Mouse (Mus musculus) heart, embryonic 14.5 days (tissue): ENCODE data around the gene Mast4. TPM values are rescaled to one million over a fixed set of nuclear protein-coding genes. Genes with fewer than 3 reads are reported as not detected.

Experiments
- ATAC-seq: fragments of 200-750 bp; cut with Nextera tagmentation; 2 replicates; pipeline ENCODE4 v1.8.0; 2017; ENCODE audit warnings: low read depth, moderate TSS enrichment; ENCODE audit not compliant: insufficient number of reproducible peaks, insufficient read depth, low FRiP score
- H3K27ac ChIP-seq, 2 experiments: fragments of 200-500 bp in 1 of 2; fragments of 300-500 bp in 1 of 2; sonication (generic) in 1 of 2; replicated peaks in 1 of 2; 2 replicates each; pipeline ENCODE4 v1.5.1; 2012 to 2014; ENCODE audit warnings: low read depth in 2 of 2, low read length in 2 of 2, control low read depth in 1 of 2, mild to moderate bottlenecking in 1 of 2, mixed read lengths in 1 of 2; ENCODE audit not compliant: control insufficient read depth in 1 of 2, insufficient read depth in 1 of 2
- H3K27me3 ChIP-seq: fragments of 300-500 bp; sonication (generic); 2 replicates; pipeline ENCODE4 v1.6.1; 2014; ENCODE audit warnings: mild to moderate bottlenecking, low read length, control low read depth; ENCODE audit not compliant: control insufficient read depth, insufficient read depth
- H3K36me3 ChIP-seq: fragments of 300-500 bp; sonication (generic); 2 replicates; pipeline ENCODE4 v1.6.1; 2014; ENCODE audit warnings: mild to moderate bottlenecking, control low read depth, low read length, mixed read lengths; ENCODE audit not compliant: control insufficient read depth, insufficient read depth
- H3K4me1 ChIP-seq, 2 experiments: fragments of 200-500 bp in 1 of 2; fragments of 300-500 bp in 1 of 2; sonication (generic) in 1 of 2; 2 replicates each; pipeline ENCODE4 v1.6.1; 2012 to 2014; ENCODE audit warnings: low read length in 2 of 2, control low read depth in 1 of 2, mixed read lengths in 1 of 2; ENCODE audit not compliant: control insufficient read depth in 2 of 2, insufficient read depth in 2 of 2
- H3K4me2 ChIP-seq: fragments of 300-500 bp; sonication (generic); 2 replicates; pipeline ENCODE4 v1.6.1; 2014; ENCODE audit warnings: mild to moderate bottlenecking, low read length
- H3K4me3 ChIP-seq, 2 experiments: fragments of 200-500 bp in 1 of 2; fragments of 300-500 bp in 1 of 2; sonication (generic) in 1 of 2; 2 replicates each; pipeline ENCODE4 v1.5.1; 2012 to 2014; ENCODE audit warnings: low read length in 2 of 2, mild to moderate bottlenecking in 2 of 2, control low read depth in 1 of 2, low read depth in 1 of 2, moderate library complexity in 1 of 2; ENCODE audit not compliant: control insufficient read depth in 1 of 2, insufficient read depth in 1 of 2
- H3K9ac ChIP-seq: fragments of 300-500 bp; sonication (generic); 2 replicates; pipeline ENCODE4 v1.6.1; 2014; ENCODE audit warnings: mild to moderate bottlenecking, low read length
- H3K9me3 ChIP-seq: fragments of 300-500 bp; sonication (generic); 2 replicates; pipeline ENCODE4 v1.6.1; 2016; ENCODE audit warnings: low read length, control low read depth; ENCODE audit not compliant: control insufficient read depth
- WGBS: fragments of 180-500 bp; shearing (Covaris S2); extraction: QIAGEN DNeasy Blood & Tissue Kit; methylation state at CpG from one replicate; pipeline ENCODE4 v1.1.7; 2014; 5-methylcytosine and 5-hydroxymethylcytosine counted together
- polyA plus RNA-seq: library from polyadenylated mRNA; unstranded; fragments of >200 nt; fragmentation: Nextera tagmentation; extraction: Ambion mirVana; gene quantifications from 2 replicates; pipeline ENCODE4 v1.2.1, GENCODE M21; 2014

The Mast4 gene
- polyA plus RNA-seq, 1 experiment from 2014 or later: 54.1 TPM

GRCm38 (mm10) chr13:102919741-102920140 lies 414.6 kb downstream of the Mast4 start:
- Histone ChIP-seq H3K36me3 (no peaks in the 10 kb centered on the region), H3K4me2 (no peak overlapping the region), H3K9me3 (no peaks in the 10 kb centered on the region), H3K4me3 (no peak overlapping the region), H3K9ac (no peak overlapping the region), H3K27ac (no peak overlapping the region), H3K4me1 (peaks cover 3 to 22% of the 10 kb centered on the region in 2 experiments), H3K27me3 (no peaks in the 10 kb centered on the region)
- no peak for ATAC-seq
- 87% methylated on average over 7 of the region's 7 CpGs for WGBS

DNA sequence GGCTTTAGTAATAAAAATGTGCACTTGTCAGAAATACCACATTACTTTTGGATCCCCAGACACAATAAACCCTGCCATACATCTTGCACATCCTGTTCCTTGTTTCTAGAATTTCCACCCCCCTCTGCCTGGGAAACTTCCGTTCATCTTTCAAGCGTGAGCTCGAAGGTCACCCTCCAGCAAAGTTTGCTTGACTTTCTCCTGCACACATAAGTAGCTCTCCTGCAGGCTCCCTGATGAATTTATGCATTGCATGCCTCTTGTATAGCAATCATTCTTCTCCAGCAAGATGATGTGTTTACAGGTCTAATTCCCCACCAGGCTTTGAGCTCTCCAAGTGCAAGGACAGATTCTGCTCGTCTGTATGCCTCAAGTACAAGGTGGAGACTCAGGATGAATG lies 415.7 kb downstream of the Mast4 start:
- Histone ChIP-seq H3K4me3 (no peak overlapping the region), H3K9ac (no peak overlapping the region), H3K9me3 (no peaks in the 10 kb centered on the region), H3K4me1 (peaks cover 3 to 22% of the 10 kb centered on the region in 2 experiments), H3K4me2 (no peak overlapping the region), H3K36me3 (no peaks in the 10 kb centered on the region), H3K27me3 (no peaks in the 10 kb centered on the region), H3K27ac (no peak overlapping the region)
- WGBS: 33% methylated on average over 4 of the region's 4 CpGs
- no peak for ATAC-seq

GRCm38 (mm10) chr13:102915341-102915740 lies 419.0 kb downstream of the Mast4 start:
- H3K27ac ChIP-seq: no peak overlapping the region
- H3K4me3 ChIP-seq: no peak overlapping the region
- H3K36me3 ChIP-seq: no peaks in the 10 kb centered on the region
- ATAC-seq: no peak
- peaks cover 3 to 22% of the 10 kb centered on the region in 2 experiments for H3K4me1 ChIP-seq
- WGBS: 91% methylated on average over 1 of the region's 1 CpGs
- H3K4me2 ChIP-seq: no peak overlapping the region
- no peak overlapping the region for H3K9ac ChIP-seq
- no peaks in the 10 kb centered on the region for H3K9me3 ChIP-seq
- no peaks in the 10 kb centered on the region for H3K27me3 ChIP-seq

GRCm38 (mm10) chr13:102914800-102915199 lies 419.5 kb downstream of the Mast4 start:
- Histone ChIP-seq H3K4me1 (peaks cover 3 to 22% of the 10 kb centered on the region in 2 experiments), H3K27ac (no peak overlapping the region), H3K4me2 (no peak overlapping the region), H3K27me3 (no peaks in the 10 kb centered on the region), H3K4me3 (no peak overlapping the region), H3K9ac (no peak overlapping the region), H3K36me3 (no peaks in the 10 kb centered on the region), H3K9me3 (no peaks in the 10 kb centered on the region)
- ATAC-seq: no peak

DNA sequence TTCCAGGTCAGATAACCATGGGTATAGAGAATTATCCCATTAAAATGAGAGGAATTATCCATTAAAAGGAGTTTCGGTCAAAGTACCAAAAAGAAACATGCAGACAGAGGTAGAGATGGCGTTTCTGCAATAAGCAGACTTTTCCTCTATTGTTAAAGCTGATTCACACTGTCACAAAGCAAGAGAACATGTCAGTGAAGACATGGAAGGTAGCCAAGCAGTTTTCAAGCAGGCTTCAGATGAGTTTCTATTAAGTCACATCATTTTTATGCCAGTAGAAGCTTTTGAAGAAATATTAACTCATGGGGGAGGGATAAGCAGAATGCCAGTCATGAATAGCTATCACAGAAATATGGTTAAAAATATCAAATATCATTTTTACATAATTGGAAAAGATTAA lies 420.4 kb downstream of the Mast4 start:
- peaks cover 3 to 17% of the 10 kb centered on the region in 2 experiments for H3K4me1 ChIP-seq
- no peaks in the 10 kb centered on the region for H3K36me3 ChIP-seq
- no peak for ATAC-seq
- H3K9ac ChIP-seq: no peak overlapping the region
- H3K27me3 ChIP-seq: no peaks in the 10 kb centered on the region
- 80% methylated on average over 2 of the region's 2 CpGs for WGBS
- no peak overlapping the region for H3K4me3 ChIP-seq
- no peaks in the 10 kb centered on the region for H3K9me3 ChIP-seq
- H3K4me2 ChIP-seq: no peak overlapping the region
- no peak overlapping the region for H3K27ac ChIP-seq

DNA sequence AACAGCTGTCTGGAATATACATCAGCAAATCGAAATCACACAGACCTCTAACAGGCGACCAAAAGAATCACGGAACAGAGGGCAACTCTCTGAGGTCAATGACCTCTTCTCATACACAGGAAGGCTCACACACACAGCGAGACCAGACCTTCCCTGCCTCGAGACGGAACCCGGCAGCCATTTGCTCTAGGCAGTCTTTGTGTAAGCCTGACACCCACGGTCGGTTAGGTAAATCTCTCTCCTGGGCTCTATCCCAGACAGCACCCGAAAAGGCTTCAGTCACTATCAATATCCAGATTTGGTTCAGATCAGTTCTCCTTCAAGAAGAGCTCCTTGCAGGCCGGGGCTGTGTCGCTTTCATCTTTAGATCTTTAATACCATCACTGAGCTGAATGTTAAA lies 421.4 kb downstream of the Mast4 start:
- Histone ChIP-seq H3K9ac (no peak overlapping the region), H3K4me2 (no peak overlapping the region), H3K27ac (no peak overlapping the region), H3K27me3 (no peaks in the 10 kb centered on the region), H3K9me3 (no peaks in the 10 kb centered on the region), H3K4me3 (no peak overlapping the region), H3K4me1 (peaks cover 0 to 14% of the 10 kb centered on the region in 2 experiments; a peak in 2 of 4 replicates), H3K36me3 (no peaks in the 10 kb centered on the region)
- WGBS: 86% methylated on average over 12 of the region's 12 CpGs
- ATAC-seq: no peak

DNA sequence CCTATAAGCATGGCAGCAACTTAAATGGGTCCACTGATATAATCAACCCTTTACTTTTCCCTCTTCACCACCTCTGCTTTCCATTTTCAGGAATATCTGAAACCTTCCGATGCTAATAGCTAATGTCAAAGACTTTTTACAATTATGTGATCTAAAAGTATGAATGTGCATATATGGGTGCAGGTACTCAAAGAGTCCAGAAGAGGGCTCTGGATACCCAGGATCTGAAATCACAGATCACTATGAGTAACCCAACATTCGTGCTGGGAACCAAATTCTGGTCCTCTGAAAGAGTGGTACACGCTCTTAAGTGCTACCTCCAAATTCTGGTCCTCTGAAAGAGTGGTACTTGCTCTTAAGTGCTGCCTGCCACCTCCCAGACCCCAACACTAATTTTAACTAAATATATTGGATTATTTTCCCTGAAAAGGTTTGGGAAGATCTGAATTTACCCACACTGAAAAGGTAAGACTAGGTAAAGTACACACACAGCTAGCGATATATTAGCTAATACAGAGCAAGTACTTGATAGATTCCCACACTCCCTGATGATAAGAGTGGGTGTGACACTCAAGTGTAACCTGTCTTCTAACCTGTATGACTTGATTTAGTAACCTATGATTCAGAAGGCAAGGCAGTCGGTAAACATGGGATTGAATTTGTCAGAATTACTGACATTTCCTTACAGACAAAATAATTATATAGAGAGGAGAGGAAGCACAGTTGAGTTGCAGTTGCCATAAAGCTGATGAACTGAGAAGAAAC lies 424.5 kb downstream of the Mast4 start:
- H3K36me3 ChIP-seq: no peaks in the 10 kb centered on the region
- peaks cover 3 to 6% of the 10 kb centered on the region in 2 experiments; a peak in 3 of 4 replicates for H3K4me1 ChIP-seq
- no peak overlapping the region for H3K9ac ChIP-seq
- H3K4me2 ChIP-seq: no peak overlapping the region
- ATAC-seq: no peak
- no peaks in the 10 kb centered on the region for H3K9me3 ChIP-seq
- no peak overlapping the region for H3K27ac ChIP-seq
- no peak overlapping the region for H3K4me3 ChIP-seq
- WGBS: 88% methylated on average over 5 of the region's 5 CpGs
- H3K27me3 ChIP-seq: no peaks in the 10 kb centered on the region

- Histone ChIP-seq H3K4me3 (peak overlapping the region; percentile 58 to 72), H3K9me3 (no peaks in the 10 kb centered on the region), H3K4me1 (peaks cover 7 to 18% of the 10 kb centered on the region in 2 experiments; a peak in 3 of 4 replicates), H3K36me3 (no peaks in the 10 kb centered on the region), H3K27me3 (no peaks in the 10 kb centered on the region), H3K27ac (peak overlapping the region; percentile 90 to 92), H3K4me2 (peak overlapping the region; percentile 81), H3K9ac (peak overlapping the region; percentile 90)
- WGBS: 7% methylated on average over 9 of the region's 9 CpGs
- no peak for ATAC-seq
Observed at GRCm38 (mm10) chr13:102906661-102907009, 427.7 kb downstream of the Mast4 start.
